Mouse (Mus musculus) urinary bladder, postnatal 36 days (tissue): ENCODE measurements at regions not wholly inside any gene's neighbourhood (a gene's known extent, or its start where the extent isn't known, plus 50 kb on each side); places are given as distances from the start of the nearest gene placed in this dataset.

Experiments
- DNase-seq, 2 experiments: peaks; one replicate each; pipeline ENCODE4 v3.0.0; 2022; ENCODE audit warnings: low spot score in 2 of 2, mixed read lengths in 1 of 2

GRCm38 (mm10) chr1:14421030-14421429, 1672.1 kb downstream of the 4930444P10Rik start:
- no peak for DNase-seq

GRCm38 (mm10) chr1:14413826-14414445, 1679.2 kb downstream of the 4930444P10Rik start:
- DNase-seq = no peak

- DNase-seq = no peak
Measured at GRCm38 (mm10) chr1:14369957-14370833, 1722.9 kb downstream of the 4930444P10Rik start.

GRCm38 (mm10) chr1:14359998-14360640, 1733.0 kb downstream of the 4930444P10Rik start:
- DNase-seq = no peak
